Mouse (Mus musculus) cerebellum, adult 2 months (tissue): Measurements from ENCODE around the gene Ctbp2. TPM values are rescaled to one million over a fixed set of nuclear protein-coding genes. Genes with fewer than 3 reads are reported as not detected.

ENCODE experiments used
- DNase-seq, 2 experiments: peaks; one replicate each; pipeline ENCODE4 v3.0.0; 2021
- H3K27ac ChIP-seq: fragments of 200-500 bp; 2 replicates; pipeline ENCODE4 v1.5.1; 2012; ENCODE audit warnings: low read length, control low read depth, inconsistent platforms; ENCODE audit not compliant: insufficient read depth
- H3K27me3 ChIP-seq: fragments of 200-500 bp; 2 replicates; pipeline ENCODE4 v1.6.1; 2012; ENCODE audit warnings: inconsistent platforms, mild to moderate bottlenecking, low read length, moderate library complexity; ENCODE audit not compliant: control insufficient read depth, insufficient read depth
- H3K4me1 ChIP-seq: fragments of 200-500 bp; 2 replicates; pipeline ENCODE4 v1.6.1; 2011; ENCODE audit warnings: low read length; ENCODE audit not compliant: control insufficient read depth, insufficient read depth
- H3K4me3 ChIP-seq: fragments of 200-500 bp; replicated peaks from 2 replicates; pipeline ENCODE3; 2011; ENCODE audit warnings: mild to moderate bottlenecking, low read depth, low read length, control low read depth; ENCODE audit not compliant: insufficient read depth
- CTCF ChIP-seq: fragments of 200-500 bp; IDR thresholded peaks from 2 replicates; pipeline ENCODE4 v1.5.1; 2011; ENCODE audit warnings: low read depth, mild to moderate bottlenecking, control low read depth, low read length, moderate library complexity, borderline replicate concordance; ENCODE audit not compliant: insufficient read depth
- POLR2A ChIP-seq: fragments of 200-500 bp; IDR thresholded peaks from 2 replicates; pipeline ENCODE4 v1.6.1; 2011; ENCODE audit warnings: low read length, control low read depth, borderline replicate concordance; ENCODE audit not compliant: insufficient read depth
- WGBS: fragments of 180-500 bp; shearing (Covaris S2); methylation state at CpG from one replicate; pipeline ENCODE4 v1.1.7; 2018; 5-methylcytosine and 5-hydroxymethylcytosine counted together
- polyA plus RNA-seq: library from polyadenylated mRNA; depleted of rRNA; stranded (reverse); fragments of >200 nt; gene quantifications from 2 replicates; pipeline ENCODE4 v1.2.3, GENCODE M21; 2012

Ctbp2 gene
- polyA plus RNA-seq, 1 experiment, result 96.2 TPM

- no peak overlapping the region for H3K4me3 ChIP-seq
- 77% methylated on average over 9 of the region's 9 CpGs for WGBS
- DNase-seq, result no peak
- H3K27me3 ChIP-seq, result no peaks in the 10 kb centered on the region
- peaks cover 7% of the 10 kb centered on the region; the same call in 1 of the 2 replicates for H3K4me1 ChIP-seq
- TF ChIP-seq POLR2A, result no peak
- no peak for TF ChIP-seq CTCF
- H3K27ac ChIP-seq, result no peak overlapping the region
Measured at GRCm38 (mm10) chr7:132992967-132993615, 131.1 kb downstream of the Ctbp2 start.

GRCm38 (mm10) chr7:132991240-132991900, 132.8 kb downstream of the Ctbp2 start:
- peaks cover 7% of the 10 kb centered on the region; the same call in 1 of the 2 replicates for H3K4me1 ChIP-seq
- 89% methylated on average over 14 of the region's 14 CpGs for WGBS
- H3K27ac ChIP-seq, result no peak overlapping the region
- H3K4me3 ChIP-seq, result no peak overlapping the region
- no peaks in the 10 kb centered on the region for H3K27me3 ChIP-seq
- no peak for DNase-seq
- no peak for TF ChIP-seq CTCF

- no peak for DNase-seq
Measured at GRCm38 (mm10) chr7:132989839-132990238, 134.3 kb downstream of the Ctbp2 start.

GRCm38 (mm10) chr7:132982639-132983038, 141.5 kb downstream of the Ctbp2 start:
- Histone ChIP-seq H3K27ac (no peak overlapping the region), H3K4me3 (no peak overlapping the region), H3K4me1 (no peaks in the 10 kb centered on the region), H3K27me3 (no peaks in the 10 kb centered on the region)
- DNase-seq, result no peak
- WGBS, result 27% methylated on average over 3 of the region's 3 CpGs
- no peak for TF ChIP-seq POLR2A
- no peak for TF ChIP-seq CTCF

More at GRCm38 (mm10) chr7:132989839-132990238, 134.3 kb downstream of the Ctbp2 start:
- 89% methylated on average over 5 of the region's 5 CpGs for WGBS
- Histone ChIP-seq H3K4me1 (peaks cover 7% of the 10 kb centered on the region; the same call in 1 of the 2 replicates), H3K4me3 (no peak overlapping the region), H3K27me3 (no peaks in the 10 kb centered on the region), H3K27ac (no peak overlapping the region)
- TF ChIP-seq CTCF (no peak), POLR2A (no peak)

- no peak for DNase-seq
- no peaks in the 10 kb centered on the region for H3K27me3 ChIP-seq
- H3K27ac ChIP-seq, result no peak overlapping the region
- no peaks in the 10 kb centered on the region for H3K4me1 ChIP-seq
- TF ChIP-seq CTCF (no peak), POLR2A (no peak)
- WGBS, result 97% methylated on average over 2 of the region's 2 CpGs
- no peak overlapping the region for H3K4me3 ChIP-seq
Measured at GRCm38 (mm10) chr7:132977981-132978380, 146.2 kb downstream of the Ctbp2 start.

GRCm38 (mm10) chr7:132976079-132976478, 148.1 kb downstream of the Ctbp2 start:
- WGBS, result 35% methylated on average over 2 of the region's 2 CpGs
- 0 out of 2 replicates have a peak overlapping the region, but pooled peaks have one; percentile 11 for H3K27ac ChIP-seq
- TF ChIP-seq POLR2A, result no peak
- no peak for TF ChIP-seq CTCF
- H3K27me3 ChIP-seq, result no peaks in the 10 kb centered on the region
- no peak for DNase-seq
- no peaks in the 10 kb centered on the region for H3K4me1 ChIP-seq
- no peak overlapping the region for H3K4me3 ChIP-seq

- 97% methylated on average over 2 of the region's 2 CpGs for whole genome bisulfite sequencing
- H3K27ac ChIP-seq, result no peak overlapping the region
- H3K27me3 ChIP-seq, result no peaks in the 10 kb centered on the region
- TF ChIP-seq CTCF (no peak), POLR2A (no peak)
- no peak for DNase-seq
- no peaks in the 10 kb centered on the region for H3K4me1 ChIP-seq
- no peak overlapping the region for H3K4me3 ChIP-seq
Measured at GRCm38 (mm10) chr7:132972079-132972478, 152.1 kb downstream of the Ctbp2 start.

GRCm38 (mm10) chr7:132965707-132966106, 158.4 kb downstream of the Ctbp2 start:
- DNase-seq, result no peak
- Histone ChIP-seq H3K4me1 (no peaks in the 10 kb centered on the region), H3K27ac (no peak overlapping the region), H3K27me3 (no peaks in the 10 kb centered on the region), H3K4me3 (no peak overlapping the region)
- TF ChIP-seq POLR2A (no peak), CTCF (no peak)
- 87% methylated on average over 2 of the region's 2 CpGs for WGBS
